ENCODE assay signal across 9 mouse cellular contexts in the genomic region with DNA sequence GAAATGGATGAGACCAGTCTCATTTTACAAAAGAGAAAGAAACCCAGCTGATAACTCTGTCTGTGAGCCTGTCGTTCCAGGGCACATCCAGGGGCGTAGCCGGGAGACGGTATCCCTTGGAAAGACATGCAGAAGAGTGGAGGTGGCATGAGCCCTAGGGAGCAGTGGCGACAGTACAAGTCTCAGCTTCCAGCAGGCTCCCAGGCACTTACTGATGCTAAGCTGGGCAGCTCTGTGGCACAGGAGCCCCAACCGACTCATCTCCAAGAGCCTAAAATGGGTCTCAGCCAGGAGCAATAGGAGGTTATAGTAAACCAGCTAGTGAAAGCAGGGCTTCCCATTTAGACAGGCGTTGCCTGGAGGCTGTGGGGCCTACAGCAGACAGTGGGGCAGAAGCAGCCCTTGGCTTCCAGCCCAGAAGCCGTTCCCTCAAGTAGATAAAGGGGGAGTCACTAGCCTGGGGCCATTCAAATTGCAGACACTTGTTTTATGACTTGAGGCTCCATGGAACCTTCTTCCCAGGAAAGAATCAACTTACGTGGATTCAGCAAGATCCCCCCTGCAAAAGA. TPM values are rescaled to one million over a fixed set of nuclear protein-coding genes. Genes with fewer than 3 reads are reported as not detected.
DNase-seq lines count a peak whose midpoint lies in the region; ATAC-seq and TF ChIP-seq lines count a peak whose summit lies in the region.
"Had no signal": no experiment of that assay in that cellular context is flagged by ENCODE, and none has a peak within 500 bp of the region (broad histone marks: within the 10 kb centered on the region; RNA-seq: fewer than 3 reads in every experiment).

No protein-coding gene starts in this region.

- peak overlapping the region; percentile 50; the same call in 1 of the 2 replicates for H3K27ac ChIP-seq in liver, embryonic 12.5 days
- H3K27ac ChIP-seq: embryonic facial prominence, embryonic 15.5 days had no signal

- DNase-seq in adrenal gland, postnatal 14 days: peak; percentile 42
- no peak for DNase-seq in adrenal gland, adult 2 months
- DNase-seq in layer of hippocampus, postnatal 10 days (ENCODE audit: low spot score in 2 of 2): peak; percentile 49
- no peak for DNase-seq in layer of hippocampus, adult 9-10 months (ENCODE audit: low spot score)
- peak; percentile 85 for DNase-seq in brain, embryonic 14.5 days (ENCODE audit: low read depth)
- DNase-seq in adipocyte (ENCODE audit: low spot score): no peak
- DNase-seq in embryo, embryonic 9.5 days (ENCODE audit: extremely low spot score): no peak

- H3K9me3 ChIP-seq in liver, embryonic 12.5 days (replicated peaks): no peaks in the 10 kb centered on the region
- H3K9me3 ChIP-seq: embryonic facial prominence, embryonic 15.5 days had no signal

- no peak overlapping the region for H3K4me2 ChIP-seq in liver, embryonic 12.5 days
- H3K4me2 ChIP-seq: embryonic facial prominence, embryonic 15.5 days had no signal

- H3K9ac ChIP-seq in liver, embryonic 12.5 days: 0 out of 2 replicates have a peak overlapping the region, but pooled peaks have one; percentile 2
- H3K9ac ChIP-seq: embryonic facial prominence, embryonic 15.5 days had no signal

- no peaks in the 10 kb centered on the region for H3K27me3 ChIP-seq in liver, embryonic 12.5 days (replicated peaks)
- H3K27me3 ChIP-seq: embryonic facial prominence, embryonic 15.5 days had no signal

- peaks cover 72% of the 10 kb centered on the region for H3K36me3 ChIP-seq in liver, embryonic 12.5 days

- 0 out of 2 replicates have a peak, but pooled peaks have one; percentile 42 for ATAC-seq in liver, embryonic 12.5 days

- TF ChIP-seq CTCF in brain, embryonic 14.5 days (IDR thresholded peaks at IDR 0.05; ENCODE audit: borderline replicate concordance, extremely low read depth, insufficient read depth, insufficient read length): no peak

- no peak for TF ChIP-seq POLR2A in brain, embryonic 14.5 days (IDR thresholded peaks at IDR 0.05; ENCODE audit: borderline replicate concordance, extremely low read depth, insufficient read depth, insufficient read length, poor library complexity, severe bottlenecking)

- 67% methylated on average over 9 of the region's 9 CpGs for WGBS in liver, embryonic 12.5 days (ENCODE audit: insufficient replicate concordance)

- H3K4me3 ChIP-seq in liver, embryonic 12.5 days: no peak overlapping the region
- H3K4me3 ChIP-seq: embryonic facial prominence, embryonic 15.5 days had no signal

- peaks cover 53% of the 10 kb centered on the region for H3K4me1 ChIP-seq in liver, embryonic 12.5 days
- H3K4me1 ChIP-seq: embryonic facial prominence, embryonic 15.5 days had no signal

RNA-seq across cellular contexts. Expression of gene Lpin1, which starts 33.0 kb away (rescaled TPM):
- 135 and 224 TPM in 2 replicates for total RNA-seq in adrenal gland, postnatal 14 days (2021)
- 100 to 1,000 TPM in 1 of 2 experiments, 10 to 100 TPM in 1; 72.2 to 100 TPM for total RNA-seq in adrenal gland, adult 2 months (2021)
- polyA plus RNA-seq in adrenal gland, adult 2 months (2012; rRNA removed): 35.4 and 36.8 TPM in 2 replicates
- total RNA-seq in layer of hippocampus, postnatal 10 days (2021): 10 to 100 TPM; 17.7 to 20.9 TPM
- 19.0 and 25.6 TPM in 2 replicates for polyA plus RNA-seq in brain, embryonic 14.5 days (2012; rRNA removed)
- polyA plus RNA-seq in liver, embryonic 12.5 days (2016; fragmentation: Nextera tagmentation; extraction: Ambion mirVana): 6.8 and 6.9 TPM in 2 replicates

Comparison
In these comparisons a context has a peak if more than half of its experiments do, and no peak if none do; other contexts are left out.
1. DNase-seq: peak in adrenal gland, postnatal 14 days (single experiment), layer of hippocampus, postnatal 10 days (2 of 2) and brain, embryonic 14.5 days (single experiment); none in adrenal gland, adult 2 months (single experiment), layer of hippocampus, adult 9-10 months (single experiment), adipocyte (single experiment) and embryo, embryonic 9.5 days (single experiment).